Mouse (Mus musculus): ENCODE data around the gene Kifc5b.
A peak's percentile ranks its signal among the peaks of the same experiment; 100 is the strongest.

DNA sequence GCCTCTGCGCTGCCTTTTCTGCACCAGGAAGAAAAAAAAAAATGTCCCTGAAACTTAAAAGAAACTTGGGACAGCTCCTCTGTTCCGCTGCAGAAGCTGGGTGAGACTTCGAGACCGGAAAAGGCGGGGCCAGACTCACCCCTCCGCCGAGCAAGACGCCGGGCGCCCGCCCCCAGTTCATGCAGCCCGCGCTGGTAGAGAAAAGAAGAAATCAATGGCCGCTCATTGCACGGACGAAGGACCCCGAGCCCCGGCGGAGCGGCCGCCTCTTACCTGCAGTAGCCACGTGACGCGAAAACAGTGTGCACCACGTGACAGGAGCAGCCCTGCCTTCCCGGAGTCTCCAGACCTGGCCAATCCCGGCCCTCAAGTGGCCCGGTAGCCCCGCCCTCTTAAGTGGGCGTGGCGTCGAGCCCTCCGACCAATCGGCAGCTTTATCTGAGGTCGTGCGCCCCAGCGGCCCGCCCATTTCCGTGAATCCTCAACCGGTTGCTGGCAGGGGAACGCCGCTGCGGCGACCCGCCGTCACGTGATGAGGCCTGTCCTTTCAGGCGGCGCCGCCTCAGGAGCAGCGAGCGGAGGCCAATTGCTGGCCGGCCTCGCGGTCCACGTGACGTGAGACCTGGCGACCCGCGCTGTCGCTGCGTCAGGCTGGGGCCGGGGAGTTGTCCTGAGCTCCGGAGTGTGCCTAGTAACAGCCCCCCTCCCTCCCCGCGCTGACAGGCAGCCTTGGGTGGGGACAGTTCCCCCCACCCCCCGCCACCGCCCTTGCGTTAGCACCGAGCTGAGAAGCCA is 22.5 kb downstream of the Kifc5b start, which contains the start of gene Cuta:
- TF ChIP-seq CTCF (IDR thresholded peaks at IDR 0.05; ENCODE audit: extremely low read depth, insufficient read length, insufficient replicate concordance, low read depth, low read length) (no peak), POLR2A (IDR thresholded peaks at IDR 0.05; ENCODE audit: low read depth, low read length) (peak; percentile 86)

All from small intestine, adult 2 months (tissue).